Mouse (Mus musculus) cortical plate, adult 2 months (tissue): ENCODE measurements around the gene Tmem150c. TPM values are rescaled to one million over a fixed set of nuclear protein-coding genes. Genes with fewer than 3 reads are reported as not detected.

Experiments used
- H3K27ac ChIP-seq: fragments of 200-500 bp; 2 replicates; pipeline ENCODE4 v1.5.1; 2012; ENCODE audit warnings: low read length, control low read depth, inconsistent platforms; ENCODE audit not compliant: insufficient read depth
- H3K4me1 ChIP-seq: fragments of 200-500 bp; 2 replicates; pipeline ENCODE4 v1.6.1; 2011; ENCODE audit warnings: low read length; ENCODE audit not compliant: control insufficient read depth, insufficient read depth
- H3K4me3 ChIP-seq: fragments of 200-500 bp; 2 replicates; pipeline ENCODE4 v1.5.1; 2011; ENCODE audit warnings: mild to moderate bottlenecking, low read length, control low read depth; ENCODE audit not compliant: insufficient read depth
- CTCF ChIP-seq: fragments of 200-500 bp; IDR thresholded peaks from 2 replicates; pipeline ENCODE4 v1.5.1; 2011; ENCODE audit warnings: mild to moderate bottlenecking, control low read depth, low read length; ENCODE audit not compliant: insufficient read depth; ENCODE audit errors: extremely low read depth
- POLR2A ChIP-seq: fragments of 200-500 bp; IDR thresholded peaks from 2 replicates; pipeline ENCODE4 v1.6.1; 2011; ENCODE audit warnings: mild to moderate bottlenecking, low read length, control low read depth; ENCODE audit not compliant: insufficient read depth; ENCODE audit errors: extremely low read depth
- polyA plus RNA-seq: library from polyadenylated mRNA; depleted of rRNA; stranded (reverse); fragments of >200 nt; gene quantifications from 2 replicates; pipeline ENCODE4 v1.2.3, GENCODE M21; 2012

The Tmem150c gene
- polyA plus RNA-seq, 1 experiment = 18.0 TPM

- TF ChIP-seq POLR2A = no peak
- no peak for TF ChIP-seq CTCF
- Histone ChIP-seq H3K4me3 (no peak overlapping the region), H3K4me1 (peaks cover 2% of the 10 kb centered on the region; the same call in 1 of the 2 replicates), H3K27ac (no peak overlapping the region)
These were observed 36.8 kb upstream of the Tmem150c start for GRCm38 (mm10) chr5:100196397-100196796.

- TF ChIP-seq POLR2A = no peak
- no peak for TF ChIP-seq CTCF
- peaks cover 2% of the 10 kb centered on the region for H3K4me1 ChIP-seq
- H3K27ac ChIP-seq = no peak overlapping the region
- H3K4me3 ChIP-seq = no peak overlapping the region
These were observed 32.0 kb upstream of the Tmem150c start for GRCm38 (mm10) chr5:100191438-100192190.

DNA sequence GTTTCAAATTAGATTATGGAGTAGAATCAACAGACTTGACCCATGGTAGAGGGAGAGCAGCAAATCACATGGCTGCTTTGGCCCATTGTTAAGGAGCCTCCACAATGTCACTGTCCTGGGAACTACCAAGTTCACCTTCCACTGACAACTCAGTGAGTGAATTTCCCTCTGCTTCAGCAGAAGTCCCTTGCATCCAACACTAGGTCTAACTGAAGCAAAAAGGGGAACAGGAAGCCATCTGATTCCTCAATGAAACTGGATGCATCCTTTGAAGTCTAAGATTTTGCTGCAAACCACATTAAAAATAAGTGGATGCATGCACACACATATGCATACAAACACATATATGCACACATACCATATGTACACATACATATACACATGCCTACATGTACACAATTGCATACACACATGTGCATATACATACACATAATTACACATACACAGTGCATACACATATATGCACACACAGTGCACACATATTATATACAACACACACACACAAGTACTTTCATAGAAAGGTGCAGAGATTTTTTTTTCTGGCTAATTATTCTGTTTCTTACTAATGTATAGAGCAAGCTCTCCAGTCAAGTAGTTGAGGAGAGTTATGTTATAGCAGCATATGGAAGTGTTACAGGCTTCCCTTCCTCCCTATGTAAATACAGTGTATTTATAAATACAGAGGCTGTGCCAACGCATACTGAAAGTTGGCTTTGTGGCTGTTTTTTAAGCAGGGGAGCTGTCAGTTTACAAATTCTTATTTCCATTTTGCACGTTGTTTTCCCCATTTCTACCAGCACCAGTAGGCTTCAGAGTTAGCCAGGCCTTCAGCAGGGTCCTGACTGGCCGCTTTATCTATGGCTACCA lies 27.7 kb upstream of the Tmem150c start:
- Histone ChIP-seq H3K4me3 (no peak overlapping the region), H3K4me1 (peaks cover 2% of the 10 kb centered on the region), H3K27ac (no peak overlapping the region)
- no peak for TF ChIP-seq POLR2A
- no peak for TF ChIP-seq CTCF

- TF ChIP-seq CTCF (no peak), POLR2A (no peak)
- Histone ChIP-seq H3K27ac (no peak overlapping the region), H3K4me1 (peaks cover 2% of the 10 kb centered on the region), H3K4me3 (no peak overlapping the region)
These were observed 27.0 kb upstream of the Tmem150c start for GRCm38 (mm10) chr5:100186618-100187017.

DNA sequence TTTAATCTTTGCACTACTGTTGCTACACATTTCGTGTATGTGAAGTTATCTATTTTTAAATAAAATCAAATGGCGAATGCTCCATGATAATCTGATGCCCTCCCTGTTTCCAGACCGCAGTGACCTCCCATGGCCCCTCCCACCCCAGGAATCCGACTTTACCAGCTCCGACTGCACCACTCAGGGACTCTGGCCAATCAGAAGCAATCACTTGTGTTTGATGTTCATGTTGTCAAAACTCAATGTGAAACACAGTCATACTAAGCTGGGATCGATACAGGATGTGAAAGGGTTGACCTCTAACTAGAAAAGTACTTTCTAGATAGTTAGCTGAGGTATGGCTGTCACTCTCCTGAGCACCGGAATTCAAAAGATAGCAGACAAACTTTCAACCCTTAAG lies 26.3 kb upstream of the Tmem150c start:
- no peak for TF ChIP-seq CTCF
- TF ChIP-seq POLR2A = no peak

GRCm38 (mm10) chr5:100181011-100181410 lies 21.4 kb upstream of the Tmem150c start:
- Histone ChIP-seq H3K27ac (no peak overlapping the region), H3K4me1 (peaks cover 2% of the 10 kb centered on the region; the same call in 1 of the 2 replicates), H3K4me3 (no peak overlapping the region)
- TF ChIP-seq POLR2A (no peak), CTCF (no peak)

More for the DNA sequence above, 26.3 kb upstream of the Tmem150c start:
- H3K4me1 ChIP-seq = peaks cover 2% of the 10 kb centered on the region
- no peak overlapping the region for H3K4me3 ChIP-seq
- no peak overlapping the region for H3K27ac ChIP-seq

GRCm38 (mm10) chr5:100178781-100179165 lies 19.2 kb upstream of the Tmem150c start:
- no peak for TF ChIP-seq POLR2A
- TF ChIP-seq CTCF = no peak
- Histone ChIP-seq H3K4me1 (peaks cover 2% of the 10 kb centered on the region; the same call in 1 of the 2 replicates), H3K4me3 (no peak overlapping the region), H3K27ac (no peak overlapping the region)

DNA sequence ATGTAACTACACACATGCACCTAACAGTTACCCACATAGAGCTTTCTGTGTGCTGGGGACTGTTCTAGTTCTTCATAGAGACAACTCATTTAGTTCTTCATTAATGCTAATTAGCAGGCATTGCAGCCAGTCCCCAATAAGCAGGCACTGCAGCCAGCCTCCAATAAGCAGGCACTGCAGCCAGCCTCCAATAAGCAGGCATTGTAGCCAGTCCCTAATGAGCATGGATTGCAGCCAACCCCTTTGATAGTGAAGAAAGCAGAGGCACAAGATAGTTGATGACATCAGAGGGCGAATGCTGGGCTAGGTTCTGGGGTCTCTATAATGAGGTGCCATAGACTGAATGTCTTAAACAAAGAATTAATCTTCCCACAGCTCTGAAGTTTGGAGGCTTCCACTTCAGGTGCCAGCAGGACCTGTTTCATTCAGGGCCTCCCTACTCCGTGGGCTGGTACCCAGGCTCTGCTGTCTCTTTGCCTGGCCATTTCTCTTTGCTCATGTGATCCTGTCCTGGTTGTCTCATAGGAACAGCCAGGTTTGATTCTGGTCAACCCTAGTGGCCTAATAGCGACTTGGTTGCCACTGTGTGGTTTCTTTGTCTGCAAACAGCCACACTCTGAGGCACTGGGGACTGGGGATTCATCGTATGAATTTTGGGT lies 18.6 kb upstream of the Tmem150c start:
- H3K4me1 ChIP-seq = peaks cover 2% of the 10 kb centered on the region; the same call in 1 of the 2 replicates
- no peak overlapping the region for H3K27ac ChIP-seq
- TF ChIP-seq POLR2A = no peak
- no peak for TF ChIP-seq CTCF
- no peak overlapping the region for H3K4me3 ChIP-seq

GRCm38 (mm10) chr5:100177547-100177946 lies 17.9 kb upstream of the Tmem150c start:
- no peak overlapping the region for H3K4me3 ChIP-seq
- TF ChIP-seq CTCF = no peak
- no peak for TF ChIP-seq POLR2A
- H3K4me1 ChIP-seq = peaks cover 2% of the 10 kb centered on the region; the same call in 1 of the 2 replicates
- H3K27ac ChIP-seq = no peak overlapping the region

DNA sequence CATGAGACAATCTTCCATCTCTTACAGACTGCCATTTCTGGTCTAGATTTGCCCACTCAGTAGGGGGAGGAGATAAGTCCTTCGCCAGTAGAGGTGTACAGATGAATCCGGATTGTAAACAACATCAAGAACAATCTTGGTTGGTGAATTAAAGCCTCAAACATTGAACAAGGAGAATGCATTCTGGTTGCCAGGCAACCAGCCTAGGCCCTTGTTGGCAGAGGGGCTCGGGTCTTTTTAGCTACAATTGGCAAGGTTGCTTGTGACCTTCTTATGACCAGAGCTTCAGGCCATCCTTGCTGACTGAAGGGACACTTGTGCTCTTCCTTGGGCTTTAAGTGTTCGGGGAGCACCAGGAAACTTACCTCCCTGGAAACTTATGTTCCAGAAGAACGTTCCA lies 16.5 kb upstream of the Tmem150c start:
- no peak overlapping the region for H3K4me3 ChIP-seq
- H3K27ac ChIP-seq = no peak overlapping the region
- TF ChIP-seq POLR2A (no peak), CTCF (no peak)
- H3K4me1 ChIP-seq = peaks cover 2% of the 10 kb centered on the region; the same call in 1 of the 2 replicates
